Mouse (Mus musculus) spleen, embryonic (tissue): Measurements from ENCODE around the gene Ranbp10.

Experiments used
- CTCF ChIA-PET: fragments of 350-600 bp; sonication (Branson Sonifier 250); formaldehyde crosslinking; loops from one replicate; lab custom pipeline; 2022; lab: Charles Lee

Gene Ranbp10

DNA sequence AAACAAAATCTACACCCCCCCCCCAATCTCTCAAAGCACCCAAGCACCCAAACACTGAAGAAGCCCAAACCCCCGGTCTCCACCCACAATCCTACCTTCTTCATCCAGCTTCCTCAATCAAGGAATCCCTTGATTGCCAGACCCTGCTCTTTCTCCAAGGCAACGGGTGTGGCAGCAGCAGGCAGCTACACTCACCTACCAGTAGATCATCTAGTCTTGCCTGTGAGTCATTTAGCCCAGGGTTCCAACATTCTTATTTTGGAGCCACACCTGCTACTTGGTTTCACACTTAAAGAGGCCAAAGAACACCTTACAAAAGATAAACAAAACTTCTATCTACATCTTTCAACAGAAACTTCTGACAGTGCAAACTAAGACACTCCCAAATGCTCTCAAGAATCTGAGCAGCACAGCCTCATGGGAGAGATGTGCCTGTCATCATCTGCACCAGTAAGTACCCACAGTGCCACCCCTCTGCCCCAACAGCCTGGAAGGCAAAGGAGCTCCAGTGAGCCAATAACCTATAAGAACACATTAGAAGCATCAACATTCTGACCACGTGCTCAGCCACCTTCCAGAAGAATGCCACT is 33.0 kb downstream of the Ranbp10 start:
- CTCF ChIA-PET = no interaction called here

DNA sequence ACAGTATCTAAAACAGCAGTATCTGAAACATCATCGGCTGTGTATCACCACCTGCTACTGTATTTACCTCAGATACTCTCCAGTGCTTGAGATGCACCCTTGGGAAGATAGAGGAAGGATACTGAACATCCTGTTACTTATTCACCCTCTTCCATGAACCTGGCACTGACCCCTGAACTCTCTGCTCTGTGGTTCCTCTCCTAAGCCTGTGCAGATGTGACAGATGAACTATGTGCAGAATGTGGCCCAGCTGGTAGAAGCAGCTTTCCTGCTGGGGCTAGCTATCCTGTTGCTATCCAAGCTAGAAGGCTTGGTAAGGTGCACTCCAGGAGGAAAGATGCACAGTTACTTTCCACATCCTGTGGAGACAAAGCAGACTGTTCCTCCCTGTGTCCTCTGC is 33.8 kb downstream of the Ranbp10 start:
- CTCF ChIA-PET = no interaction called here

GRCm38 (mm10) chr8:105789626-105790025 is 37.5 kb downstream of the Ranbp10 start:
- CTCF ChIA-PET = no interaction called here

GRCm38 (mm10) chr8:105788927-105789326 is 38.2 kb downstream of the Ranbp10 start:
- CTCF ChIA-PET = no interaction called here

- CTCF ChIA-PET = no interaction called here
Observed at GRCm38 (mm10) chr8:105788241-105788640, 38.9 kb downstream of the Ranbp10 start.

DNA sequence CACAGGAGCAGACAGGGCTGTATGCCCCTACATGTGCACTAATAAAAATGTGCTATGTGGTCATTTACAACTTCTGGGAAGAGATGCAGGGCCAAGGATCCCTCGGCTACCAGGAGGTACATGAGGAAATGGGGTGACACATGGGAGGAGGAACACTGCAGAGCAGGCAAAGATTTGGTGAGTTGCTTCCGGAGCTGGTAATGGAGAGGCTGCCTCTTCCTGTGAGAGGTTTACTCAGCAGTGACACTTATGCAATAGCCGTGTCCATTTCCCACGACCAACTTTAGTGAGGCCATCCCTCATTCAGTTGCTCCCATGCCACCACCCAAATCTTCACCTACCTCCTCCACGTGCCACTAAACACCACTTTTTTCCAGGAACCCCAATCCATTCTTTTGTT is 46.9 kb downstream of the Ranbp10 start:
- CTCF ChIA-PET = no interaction called here

GRCm38 (mm10) chr8:105777833-105778232 is 49.3 kb downstream of the Ranbp10 start:
- CTCF ChIA-PET = interaction anchor here (0.7 kb wide), 1 partner anchor 9 kb away, joined by 4 read pairs; no protein-coding TSS in a partner anchor

DNA sequence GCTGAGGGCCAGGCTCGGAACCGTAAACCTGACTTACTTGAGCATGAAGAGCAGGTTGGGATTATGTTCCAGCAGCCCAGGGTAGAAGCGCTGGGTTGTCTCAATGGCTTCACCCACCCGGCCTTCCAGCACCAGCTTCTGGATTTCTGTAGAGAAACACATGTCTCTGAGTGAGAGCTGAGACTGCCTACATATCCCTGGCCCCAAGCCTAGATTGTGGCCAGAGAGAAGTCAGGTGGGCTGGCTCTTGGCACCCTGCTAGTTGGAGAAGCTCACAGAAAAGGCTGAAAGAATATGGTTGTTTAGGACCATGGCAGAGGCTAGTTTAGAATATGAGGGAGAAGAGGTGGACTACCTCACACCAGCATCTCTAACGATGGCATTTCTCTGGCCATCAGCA is 52.7 kb downstream of the Ranbp10 start:
- CTCF ChIA-PET = no interaction called here

GRCm38 (mm10) chr8:105773441-105773861 is 53.7 kb downstream of the Ranbp10 start:
- CTCF ChIA-PET = no interaction called here

GRCm38 (mm10) chr8:105771398-105772175 is 55.6 kb downstream of the Ranbp10 start:
- CTCF ChIA-PET = interaction anchor here (0.6 to 1.1 kb wide), 3 partner anchors 27 to 195 kb away, joined by 3 to 8 read pairs (median 3); no protein-coding TSS in a partner anchor

GRCm38 (mm10) chr8:105770609-105771008 is 56.5 kb downstream of the Ranbp10 start:
- CTCF ChIA-PET = interaction anchor here (1.0 to 1.1 kb wide), 2 partner anchors 28 to 83 kb away, joined by 3 read pairs; no protein-coding TSS in a partner anchor

- CTCF ChIA-PET = interaction anchor here (0.6 kb wide), 2 partner anchors 12 to 303 kb away, joined by 7 to 14 read pairs; no protein-coding TSS in a partner anchor
Observed at GRCm38 (mm10) chr8:105768485-105769257, 58.5 kb downstream of the Ranbp10 start.

DNA sequence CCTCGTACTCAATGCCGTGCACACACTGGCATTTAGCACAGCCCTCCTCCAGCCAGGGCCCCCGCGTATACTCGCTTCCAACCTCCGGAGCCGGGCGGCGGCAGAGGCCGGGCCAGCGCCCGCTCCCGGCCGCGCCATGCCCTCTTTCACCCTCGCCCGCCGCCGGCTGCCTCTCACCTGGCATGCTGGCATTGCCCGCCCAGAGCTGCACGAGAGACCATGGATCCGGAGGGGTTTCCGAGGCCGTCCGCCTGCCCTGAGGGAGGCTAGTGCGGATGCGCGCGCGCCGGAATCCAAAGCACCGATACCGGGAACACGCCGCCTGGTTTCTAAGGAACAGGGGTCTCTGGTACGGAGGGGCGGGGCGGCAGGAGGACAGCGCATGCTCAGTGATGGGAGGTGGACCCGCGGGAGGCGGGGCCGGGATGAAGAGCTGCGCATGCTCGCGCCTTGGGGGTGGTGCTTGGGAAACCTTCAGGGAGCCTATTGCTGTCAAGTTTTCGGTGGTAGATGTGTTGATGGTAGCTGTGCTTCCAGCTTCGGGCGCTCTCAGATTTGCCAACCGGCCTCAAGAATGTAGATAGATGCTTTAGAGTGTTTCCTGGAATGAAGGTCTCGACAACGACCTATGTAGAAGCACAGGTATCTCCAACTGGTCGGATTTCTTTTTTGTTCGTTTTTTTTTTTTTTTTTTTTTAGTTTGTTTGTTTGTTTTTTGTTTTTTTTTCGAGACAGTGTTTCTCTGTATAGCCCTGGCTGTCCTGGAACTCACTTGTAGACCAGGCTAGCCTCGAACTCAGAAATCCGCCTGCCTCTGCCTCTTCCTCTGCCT is 68.7 kb downstream of the Ranbp10 start, which contains the start of gene Gfod2:
Gene Gfod2 (minus strand): TSS at position 388 of the 832 bp plus-strand sequence.
- CTCF ChIA-PET = interaction anchor here (0.6 to 0.7 kb wide), 2 partner anchors 142 to 260 kb away, joined by 4 to 17 read pairs; no protein-coding TSS in a partner anchor

GRCm38 (mm10) chr8:105757796-105758276 is 69.3 kb downstream of the Ranbp10 start:
- CTCF ChIA-PET = no interaction called here

- CTCF ChIA-PET = no interaction called here
Observed at GRCm38 (mm10) chr8:105754688-105755087, 72.5 kb downstream of the Ranbp10 start.

GRCm38 (mm10) chr8:105753916-105754315 is 73.2 kb downstream of the Ranbp10 start:
- CTCF ChIA-PET = no interaction called here

DNA sequence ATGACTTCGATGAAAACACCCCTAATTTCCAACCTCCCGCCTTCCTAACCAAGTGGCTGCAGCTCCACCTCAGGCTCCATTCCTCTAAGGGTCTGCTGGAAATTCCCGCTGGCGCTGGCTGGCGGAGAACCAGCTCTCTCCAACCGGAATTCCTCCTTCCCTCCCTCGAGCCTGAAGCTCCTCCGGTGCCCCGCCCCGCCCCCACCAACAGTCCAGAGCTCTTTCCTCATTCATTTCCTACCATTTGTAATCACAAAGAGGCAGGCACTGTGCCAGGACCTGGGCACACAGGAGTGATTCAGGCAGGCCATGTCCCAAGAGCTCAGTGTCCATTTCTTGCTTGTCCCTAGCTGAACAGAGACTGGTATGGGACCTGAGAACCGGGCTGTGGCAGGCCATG is 76.5 kb downstream of the Ranbp10 start:
- CTCF ChIA-PET = no interaction called here

DNA sequence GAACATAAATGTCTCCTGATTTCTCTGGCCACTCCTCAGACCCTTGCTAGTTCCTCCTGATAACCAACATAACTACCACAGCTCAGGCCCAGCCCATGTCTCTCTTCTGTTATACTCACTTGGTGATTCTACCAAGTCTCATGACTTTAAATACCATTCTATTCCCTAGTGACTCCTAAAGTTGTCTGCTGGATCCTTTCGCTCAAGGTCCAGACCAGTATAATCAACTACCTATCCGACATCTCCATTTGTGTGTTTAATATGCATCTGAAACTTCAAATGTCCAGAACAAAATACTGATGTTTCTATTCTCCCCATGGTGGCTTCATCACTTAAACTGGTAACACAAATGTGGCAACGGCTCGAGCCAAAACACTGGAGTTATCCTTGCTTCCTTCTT is 83.8 kb downstream of the Ranbp10 start:
- CTCF ChIA-PET = no interaction called here

- CTCF ChIA-PET = no interaction called here
Observed at GRCm38 (mm10) chr8:105739216-105739615, 87.9 kb downstream of the Ranbp10 start.

- CTCF ChIA-PET = interaction anchor here (0.5 kb wide), 1 partner anchor 35 kb away, joined by 3 read pairs; no protein-coding TSS in a partner anchor
Observed at GRCm38 (mm10) chr8:105732186-105732585, 95.0 kb downstream of the Ranbp10 start.
